Mouse (Mus musculus): ENCODE measurements around the gene Gm42791.

Gene Gm42791

GRCm38 (mm10) chr5:148977698-148978457, 17.1 kb downstream of the Gm42791 start:
- DNase-seq (ENCODE audit: low spot score) = no peak

- DNase-seq (ENCODE audit: low spot score) = no peak
Measured at GRCm38 (mm10) chr5:148976876-148977275, 18.1 kb downstream of the Gm42791 start.

DNA sequence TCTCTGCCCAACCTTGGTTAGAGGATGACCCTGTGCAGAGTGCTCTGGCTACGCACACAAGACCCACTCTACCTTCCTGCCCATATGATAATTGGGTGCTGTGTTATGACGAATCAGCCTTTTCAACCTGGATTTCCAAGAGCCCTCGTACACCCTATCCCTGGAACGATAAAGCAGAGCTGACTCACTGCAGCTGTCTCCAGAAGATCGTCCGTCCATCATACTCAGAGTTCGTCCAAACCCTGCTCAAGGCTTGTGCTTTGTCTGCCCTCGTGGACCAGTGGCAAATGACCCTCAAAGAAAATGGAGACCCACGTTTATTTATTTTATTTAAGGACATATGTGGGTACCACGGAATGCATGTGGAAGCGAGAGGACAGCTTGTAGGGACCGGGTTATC, 19.9 kb downstream of the Gm42791 start:
- no peak for DNase-seq (ENCODE audit: low spot score)

DNA sequence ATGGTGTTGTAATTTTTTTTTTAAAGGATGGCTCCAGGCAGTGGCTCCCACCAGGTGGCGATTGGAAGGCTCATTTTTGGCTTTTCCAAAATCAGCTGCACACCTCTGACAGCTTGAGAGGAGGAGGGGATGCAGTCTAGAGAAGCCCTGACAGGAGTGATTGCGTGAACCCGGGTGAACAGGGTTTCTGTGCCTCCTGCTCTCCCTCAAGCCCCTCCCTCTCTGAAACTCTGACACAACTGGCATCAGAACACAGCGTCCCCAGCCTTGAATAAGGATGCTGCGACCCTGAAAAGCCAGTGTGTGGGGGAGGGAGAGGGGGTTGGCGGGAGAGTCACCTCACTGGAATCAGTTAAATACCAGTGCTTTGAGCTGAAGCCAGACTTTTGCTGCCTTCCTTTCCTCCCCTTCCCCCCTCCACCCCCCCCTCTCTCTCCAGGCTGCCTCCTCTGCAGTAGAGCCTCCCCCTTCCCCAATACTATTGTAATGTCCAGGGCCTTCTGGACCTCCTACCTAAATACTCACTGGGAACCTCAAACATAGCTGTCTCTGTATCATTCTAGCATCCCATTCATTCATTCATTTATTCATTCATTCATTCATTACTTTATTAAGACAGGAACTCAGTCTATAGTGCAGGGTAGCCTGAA, 21.8 kb downstream of the Gm42791 start:
- peak; percentile 59 for DNase-seq (ENCODE audit: low spot score)

GRCm38 (mm10) chr5:148972167-148972566, 22.8 kb downstream of the Gm42791 start:
- no peak for DNase-seq (ENCODE audit: low spot score)

- peak; percentile 25 for DNase-seq (ENCODE audit: low spot score)
Measured at GRCm38 (mm10) chr5:148969648-148970047, 25.3 kb downstream of the Gm42791 start.

DNA sequence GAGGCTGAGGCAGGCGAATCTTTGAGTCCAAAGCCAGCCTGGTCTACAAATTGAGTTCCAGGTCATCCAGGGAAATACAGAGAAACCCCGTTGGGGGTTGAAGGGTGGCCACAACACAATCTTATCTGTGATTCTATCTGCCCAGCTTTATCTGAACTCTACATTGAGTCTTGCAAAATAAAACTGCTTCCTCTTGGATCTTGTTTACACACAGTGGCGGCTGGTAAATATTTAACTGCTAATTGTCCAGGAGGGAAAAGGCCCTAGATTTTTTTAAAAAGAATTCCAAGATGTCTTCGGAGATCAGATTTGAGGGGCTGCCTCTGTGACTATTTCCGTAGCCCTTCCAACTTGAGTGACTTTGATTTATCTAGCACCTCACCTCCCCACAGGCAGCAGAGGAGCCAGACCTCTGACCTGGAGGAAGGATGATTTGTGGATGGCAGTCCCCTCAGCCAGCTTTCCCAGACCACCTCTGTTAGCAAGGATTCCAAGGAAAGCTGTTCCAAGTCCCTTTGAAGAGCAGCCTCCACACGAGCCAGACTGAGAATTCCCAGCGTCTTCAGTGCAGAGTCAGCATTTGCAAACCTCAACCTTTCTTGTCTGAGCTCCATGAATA, 25.9 kb downstream of the Gm42791 start:
- DNase-seq (ENCODE audit: low spot score) = no peak

DNA sequence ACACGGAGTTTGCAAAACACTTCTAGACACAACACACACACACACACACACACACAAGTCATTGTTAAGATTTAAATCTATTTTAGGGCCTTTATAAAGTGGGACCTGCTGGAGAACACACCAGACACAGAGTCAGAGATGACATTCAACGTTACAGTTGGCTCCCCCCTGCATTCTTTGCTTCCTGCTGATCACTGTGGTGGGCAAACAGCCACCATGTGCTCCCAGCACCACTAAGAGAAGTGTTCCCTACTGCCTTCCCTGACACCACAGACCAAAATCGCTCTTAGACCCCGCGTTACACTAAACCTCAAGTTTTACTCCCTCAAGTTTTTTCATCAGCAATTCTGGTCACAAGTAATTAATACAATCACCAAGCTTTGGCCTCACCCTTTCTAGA, 26.8 kb downstream of the Gm42791 start:
- DNase-seq (ENCODE audit: low spot score) = no peak

DNA sequence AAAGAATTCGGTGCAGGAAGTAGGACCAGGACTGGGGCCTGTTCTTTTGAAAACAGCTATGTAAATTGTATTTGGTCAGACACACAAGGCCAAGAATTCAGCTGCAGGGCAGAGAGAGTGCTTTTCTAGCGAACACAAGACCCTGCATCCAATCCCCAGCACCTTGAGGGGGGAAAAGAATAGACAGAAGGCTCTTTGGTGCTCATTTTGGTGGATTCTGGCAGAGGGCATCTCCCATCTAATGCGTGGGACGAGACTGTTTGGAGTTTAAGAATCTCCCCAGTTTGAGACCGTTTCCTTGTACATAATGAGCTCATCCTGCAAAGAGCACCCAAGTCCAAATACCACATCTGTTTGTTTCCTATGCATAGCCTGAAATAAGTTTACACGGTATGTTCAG, 28.6 kb downstream of the Gm42791 start:
- DNase-seq (ENCODE audit: low spot score) = no peak

- peak; percentile 51 for DNase-seq (ENCODE audit: low spot score)
Measured at GRCm38 (mm10) chr5:148965691-148966333, 29.1 kb downstream of the Gm42791 start.

- no peak for DNase-seq (ENCODE audit: low spot score)
Measured at GRCm38 (mm10) chr5:148965089-148965591, 29.8 kb downstream of the Gm42791 start.

DNA sequence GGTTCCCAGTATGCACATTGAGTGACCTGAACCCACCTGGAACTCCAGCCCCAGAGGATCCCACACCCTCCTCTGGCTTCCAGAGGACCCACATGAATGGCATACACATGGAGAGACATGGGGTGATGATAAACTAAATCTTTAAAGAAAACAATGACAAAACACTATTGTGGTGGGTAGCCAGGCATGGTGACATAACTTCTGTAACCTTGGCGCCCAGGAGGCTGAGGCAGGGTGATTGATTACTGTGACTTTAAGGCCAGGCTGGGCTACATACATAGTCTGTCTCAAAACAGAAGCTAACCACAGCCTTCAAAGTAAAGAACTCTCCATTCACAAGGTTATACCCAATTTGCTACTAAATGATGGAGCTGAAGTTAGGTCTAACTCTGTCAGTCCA, 30.7 kb downstream of the Gm42791 start:
- no peak for DNase-seq (ENCODE audit: low spot score)

- DNase-seq (ENCODE audit: low spot score) = no peak
Measured at GRCm38 (mm10) chr5:148960211-148960610, 34.7 kb downstream of the Gm42791 start.

- peak; percentile 74 for DNase-seq (ENCODE audit: low spot score)
Measured at GRCm38 (mm10) chr5:148959068-148959990, 35.6 kb downstream of the Gm42791 start.

DNA sequence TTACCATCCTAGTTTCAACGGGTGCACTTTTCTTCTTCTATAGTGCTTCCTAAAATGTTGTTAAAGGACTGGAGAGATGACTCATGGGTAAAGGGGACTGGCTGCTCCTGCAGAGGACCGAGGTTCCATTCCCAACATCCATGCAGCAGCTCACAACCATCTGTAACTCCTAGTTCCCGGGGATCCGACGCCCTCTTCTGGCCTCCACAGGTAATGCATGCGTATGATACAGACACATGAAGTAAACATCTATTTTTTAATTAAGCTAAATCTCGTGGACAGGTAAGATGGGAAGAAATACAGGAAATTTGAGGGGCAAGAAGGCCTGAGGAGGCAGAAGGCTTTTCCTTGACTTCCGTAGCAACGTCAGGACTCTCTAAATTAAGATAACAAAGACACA, 36.6 kb downstream of the Gm42791 start:
- DNase-seq (ENCODE audit: low spot score) = no peak

DNA sequence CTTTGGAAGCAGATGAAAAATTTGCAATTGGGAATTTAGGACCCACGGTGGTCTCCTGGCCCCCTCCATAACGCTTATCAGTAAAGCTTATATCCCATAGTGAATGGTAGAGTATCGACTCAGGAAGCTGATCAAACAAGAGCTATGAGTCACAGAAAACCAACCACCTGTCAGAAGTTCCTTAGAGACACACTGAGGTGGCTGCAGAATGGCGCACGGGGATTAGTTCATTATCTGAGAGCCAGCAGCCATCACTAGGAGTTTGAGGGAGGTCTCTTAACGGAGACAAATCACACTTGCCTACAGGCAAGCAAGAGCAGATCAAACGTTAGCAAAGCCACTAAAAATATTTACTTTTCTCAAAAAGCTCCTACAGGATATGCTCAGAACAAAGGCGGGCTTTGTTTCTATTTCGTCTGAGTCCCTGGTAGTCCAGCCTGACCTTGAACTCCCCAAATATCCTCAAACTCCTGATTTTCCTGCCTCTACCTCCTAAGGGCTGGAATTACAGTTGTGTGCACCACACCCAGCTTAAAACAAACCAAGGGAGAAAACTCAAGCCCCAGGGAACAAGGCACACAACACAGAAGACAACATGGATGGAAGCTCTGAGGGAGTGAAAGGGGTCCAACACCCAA, 37.9 kb downstream of the Gm42791 start:
- no peak for DNase-seq (ENCODE audit: low spot score)

- no peak for DNase-seq (ENCODE audit: low spot score)
Measured at GRCm38 (mm10) chr5:148956091-148956490, 38.9 kb downstream of the Gm42791 start.

DNA sequence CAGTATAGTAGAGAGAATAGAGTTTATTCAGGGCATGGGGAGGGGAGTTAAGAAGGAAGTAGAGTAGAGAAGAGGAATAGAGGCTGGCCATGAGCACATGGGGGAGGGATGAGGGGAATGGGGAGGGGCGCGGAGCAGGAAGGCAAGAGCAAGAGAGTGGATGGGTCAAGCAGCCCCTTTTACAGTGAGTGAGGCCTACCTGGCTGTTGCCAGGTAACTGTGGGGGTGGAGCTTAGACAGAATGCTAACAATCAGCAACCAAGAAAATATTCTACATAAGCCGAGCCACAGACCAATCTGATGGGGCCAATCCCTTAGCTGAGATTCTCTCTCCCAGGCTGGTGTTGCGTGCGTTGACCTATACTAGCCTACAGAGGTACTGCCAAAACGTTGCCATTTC, 39.4 kb downstream of the Gm42791 start:
- DNase-seq (ENCODE audit: low spot score) = no peak

DNA sequence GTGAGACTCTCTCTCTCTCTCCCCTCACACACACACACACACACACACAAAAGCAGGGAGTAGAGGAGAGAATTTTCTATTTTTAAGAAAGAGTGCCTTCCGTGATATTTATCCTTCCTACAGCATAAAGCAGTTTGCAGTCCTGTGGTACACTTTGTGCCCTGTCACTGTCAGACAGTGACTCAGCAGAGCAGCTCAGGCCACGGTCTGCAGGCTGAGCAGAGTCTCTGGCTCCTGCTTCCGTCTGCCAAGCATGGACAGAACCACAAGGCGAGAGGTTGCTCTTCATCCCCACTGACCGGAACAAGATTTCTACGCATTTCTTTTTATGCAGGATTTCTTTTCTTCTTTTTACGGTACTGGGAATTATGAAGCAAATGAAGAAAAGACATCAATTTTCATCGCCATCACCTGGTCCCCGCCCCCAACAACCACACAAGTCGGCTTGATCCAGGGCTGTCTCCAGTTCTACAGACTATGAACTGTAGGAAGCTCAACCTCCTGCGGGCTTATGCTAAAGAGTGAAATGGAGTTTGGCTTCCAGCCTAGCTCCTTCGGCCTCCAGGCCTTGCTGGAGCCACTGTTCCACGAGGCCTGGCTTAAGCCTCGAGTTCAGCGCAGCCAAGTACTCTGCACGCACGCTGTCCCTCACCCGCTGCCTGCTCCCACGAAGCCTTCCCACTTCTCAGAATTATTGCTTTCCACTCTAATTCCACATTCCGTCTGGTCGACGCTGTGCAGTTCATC, 40.5 kb downstream of the Gm42791 start:
- DNase-seq (ENCODE audit: low spot score) = no peak

- no peak for DNase-seq (ENCODE audit: low spot score)
Measured at GRCm38 (mm10) chr5:148953098-148953497, 41.8 kb downstream of the Gm42791 start.

Data from ovary, postnatal 36 days (tissue).